8 mouse cellular contexts compared by ENCODE assay signal in the genomic region with DNA sequence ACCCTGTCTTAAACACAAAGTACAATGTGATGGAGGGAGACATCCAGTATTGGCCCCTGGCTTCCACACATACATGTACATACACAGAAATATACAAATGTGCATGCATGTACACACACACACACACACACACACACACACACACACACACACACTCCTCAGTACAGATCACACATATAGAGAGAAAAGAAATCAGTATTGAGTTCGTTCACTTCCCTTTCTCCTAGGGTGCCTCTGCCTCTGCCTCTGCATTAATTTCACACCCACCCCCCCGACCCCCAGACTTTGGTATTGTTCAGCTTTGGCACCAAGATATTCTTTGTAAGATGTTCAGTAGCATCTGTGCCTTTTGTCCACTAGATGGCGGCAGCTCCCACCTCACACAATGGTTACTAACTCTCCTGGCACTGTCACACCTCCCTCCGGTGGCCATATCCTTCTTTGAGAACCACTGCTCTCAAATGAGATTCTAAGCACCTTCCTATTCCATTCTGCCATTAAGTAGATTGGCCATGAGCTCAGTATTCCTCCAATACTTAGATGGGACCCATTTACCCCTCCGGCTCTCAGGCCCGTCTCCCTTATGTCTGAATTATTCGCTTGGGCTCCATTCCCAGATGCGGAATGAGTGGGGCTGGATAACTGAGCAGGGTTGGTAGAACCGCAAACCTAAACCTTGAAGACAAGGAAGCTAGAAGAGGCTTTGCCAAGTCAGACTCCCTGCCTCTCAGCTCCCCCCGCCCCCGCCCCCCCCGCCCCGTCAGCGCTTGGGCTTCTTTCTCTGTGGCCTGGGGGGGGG. TPM values are rescaled to one million over a fixed set of nuclear protein-coding genes. Genes with fewer than 3 reads are reported as not detected.
DNase-seq lines count a peak whose midpoint lies in the region; ATAC-seq and TF ChIP-seq lines count a peak whose summit lies in the region.

No protein-coding gene starts in this region.

- no peaks in the 10 kb centered on the region for H3K27me3 ChIP-seq in lung, embryonic 14.5 days (ENCODE audit: insufficient read depth, low read length)

- H3K4me1 ChIP-seq in lung, embryonic 14.5 days (ENCODE audit: insufficient read depth): no peaks in the 10 kb centered on the region

- H3K9me3 ChIP-seq in lung, embryonic 14.5 days (ENCODE audit: low read depth, low read length): no peaks in the 10 kb centered on the region

- WGBS in lung, embryonic 14.5 days: 66% methylated on average over 14 of the region's 14 CpGs

- peak; percentile 84 for TF ChIP-seq CTCF in lung, embryonic 14.5 days (IDR thresholded peaks at IDR 0.05; ENCODE audit: low read depth)

- DNase-seq in A20 (ENCODE audit: low read depth, low spot score): peak; percentile 64
- peak; percentile 83 for DNase-seq in ES-CJ7 (ENCODE audit: low read depth, low spot score)
- peak; percentile 65 for DNase-seq in cerebellum, adult 9-10 months
- DNase-seq in frontal cortex, postnatal 10 days (ENCODE audit: low spot score in 2 of 2): peak; percentile 40 to 53
- peak; percentile 41 for DNase-seq in kidney, postnatal 14 days
- peak; percentile 82 for DNase-seq in lung, embryonic 14.5 days
- peak; percentile 52 for DNase-seq in right cerebral cortex, adult 18-20 months

- no peak overlapping the region for H3K4me3 ChIP-seq in lung, embryonic 14.5 days (ENCODE audit: low read depth, low read length)

- H3K27ac ChIP-seq in lung, embryonic 14.5 days (ENCODE audit: low read depth): no peak overlapping the region

- no peak for ATAC-seq in lung, embryonic 14.5 days (ENCODE audit: insufficient read depth)
- no peak; the same call in 1 of the 2 replicates for ATAC-seq in monocyte, adult 5-6 weeks (replicated peaks; ENCODE audit: insufficient number of reproducible peaks, low FRiP score, low TSS enrichment, poor library complexity, severe bottlenecking)

- no peak overlapping the region for H3K9ac ChIP-seq in lung, embryonic 14.5 days

- no peak overlapping the region for H3K4me2 ChIP-seq in lung, embryonic 14.5 days

- no peaks in the 10 kb centered on the region for H3K36me3 ChIP-seq in lung, embryonic 14.5 days (ENCODE audit: insufficient read depth)

RNA-seq across cellular contexts. Expression of gene Sdr42e1, which starts 47.2 kb away (rescaled TPM):
- polyA plus RNA-seq in lung, embryonic 14.5 days (2014; fragmentation: Nextera tagmentation; extraction: Ambion mirVana): 1.2 and 1.8 TPM in 2 replicates
- total RNA-seq in monocyte, adult 5-6 weeks (2017): 0.76 to 5.2 TPM (median 1.9 TPM) in 3 replicates
